Mouse (Mus musculus) CH12.LX (cell line): Measurements from ENCODE around the gene Vmn1r43.

Source experiments
- CTCF ChIP-seq, 2 experiments: IDR thresholded peaks in 1 of 2; conservative IDR thresholded peaks in 1 of 2; 2 replicates each; pipeline ENCODE4 v1.5.1; 2011 to 2012; ENCODE audit warnings: low read depth in 2 of 2, low read length in 2 of 2, improper control_type of control experiment in 1 of 2, inconsistent platforms in 1 of 2, mild to moderate bottlenecking in 1 of 2, moderate library complexity in 1 of 2
- EP300 ChIP-seq: IDR thresholded peaks from 2 replicates; pipeline ENCODE4 v1.6.1; 2011; ENCODE audit warnings: low read length, improper control_type of control experiment
- MYC ChIP-seq: IDR thresholded peaks from 2 replicates; pipeline ENCODE4 v1.6.1; 2011; ENCODE audit warnings: low read depth, mild to moderate bottlenecking, improper control_type of control experiment, low read length
- ZC3H11A ChIP-seq: IDR thresholded peaks from 2 replicates; pipeline ENCODE4 v1.6.1; 2012; ENCODE audit warnings: low read depth, mild to moderate bottlenecking, inconsistent platforms, low read length, improper control_type of control experiment

DNA sequence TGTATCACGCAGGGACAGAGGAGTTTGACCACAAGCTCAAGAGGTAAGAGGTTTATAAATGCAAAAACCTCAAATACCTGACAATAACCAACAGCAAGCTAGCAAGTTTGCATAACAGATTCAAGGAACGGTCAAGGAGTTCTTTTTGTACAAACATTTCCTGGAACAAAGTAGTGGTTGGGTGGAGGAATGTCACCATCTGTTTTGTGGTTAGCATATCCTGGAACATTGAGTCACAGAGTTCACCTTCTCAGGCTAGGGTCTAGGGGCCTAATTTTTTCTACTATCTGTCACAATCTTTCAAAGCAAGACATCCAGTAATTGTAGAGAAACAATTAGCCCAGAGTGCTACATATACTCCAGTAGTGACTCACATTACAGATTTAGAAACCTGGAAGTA lies 8.9 kb downstream of the Vmn1r43 start:
- TF ChIP-seq EP300 (peak; percentile 65; the same call in 1 of the 2 replicates), MYC (no peak), CTCF (conservative IDR thresholded peaks at IDR 0.05 in 1 of 2, IDR thresholded peaks at IDR 0.05 in 1 of 2; ENCODE audit: low read depth in 2 of 2, low read length in 2 of 2) (no peak), ZC3H11A (no peak)
